Mouse (Mus musculus) limb, embryonic 10.5 days (tissue): Measurements from ENCODE around the gene Bcl11a. TPM values are rescaled to one million over a fixed set of nuclear protein-coding genes. Genes with fewer than 3 reads are reported as not detected.
A peak's percentile ranks its signal among the peaks of the same experiment; 100 is the strongest.

ENCODE experiments used
- DNase-seq: peaks from one replicate; pipeline ENCODE4 v3.0.0-alpha.2; 2017; ENCODE audit warnings: low spot score
- H3K27ac ChIP-seq: fragments of 300-500 bp; sonication (generic); 2 replicates; pipeline ENCODE4 v1.5.1; 2016; ENCODE audit warnings: mild to moderate bottlenecking
- H3K27me3 ChIP-seq: fragments of 300-500 bp; sonication (generic); 2 replicates; pipeline ENCODE4 v1.6.1; 2016; ENCODE audit warnings: low read depth, mild to moderate bottlenecking; ENCODE audit not compliant: poor library complexity, severe bottlenecking
- H3K36me3 ChIP-seq: fragments of 300-500 bp; sonication (generic); 2 replicates; pipeline ENCODE4 v1.6.1; 2016; ENCODE audit warnings: mild to moderate bottlenecking, moderate library complexity
- H3K4me1 ChIP-seq: fragments of 300-500 bp; sonication (generic); 2 replicates; pipeline ENCODE4 v1.6.1; 2016
- H3K4me3 ChIP-seq: fragments of 300-500 bp; sonication (generic); 2 replicates; pipeline ENCODE4 v1.5.1; 2016; ENCODE audit warnings: mild to moderate bottlenecking, moderate library complexity
- H3K9me3 ChIP-seq: fragments of 300-500 bp; sonication (generic); replicated peaks from 2 replicates; pipeline ENCODE4 v1.6.1; 2016; ENCODE audit warnings: mild to moderate bottlenecking
- WGBS: fragments of 180-500 bp; shearing (Covaris S2); methylation state at CpG from one replicate; pipeline ENCODE4 v1.1.7; 2016; 5-methylcytosine and 5-hydroxymethylcytosine counted together
- polyA plus RNA-seq: library from polyadenylated mRNA; unstranded; fragments of >200 nt; fragmentation: Nextera tagmentation; extraction: Ambion mirVana; gene quantifications from 2 replicates; pipeline ENCODE4 v1.2.1, GENCODE M21; 2016

Gene Bcl11a
- polyA plus RNA-seq, 1 experiment from 2014 or later, result 75.0 TPM

- no peak overlapping the region for H3K27ac ChIP-seq
- no peaks in the 10 kb centered on the region for H3K27me3 ChIP-seq
- H3K36me3 ChIP-seq, result peaks cover 64% of the 10 kb centered on the region
- H3K4me1 ChIP-seq, result peaks cover 13% of the 10 kb centered on the region
- no peak overlapping the region for H3K4me3 ChIP-seq
- WGBS, result 86% methylated on average over 7 of the region's 7 CpGs
- no peak for DNase-seq
- no peaks in the 10 kb centered on the region for H3K9me3 ChIP-seq
Measured at GRCm38 (mm10) chr11:24130186-24130760, 52.4 kb downstream of the Bcl11a start.

- Histone ChIP-seq H3K9me3 (no peaks in the 10 kb centered on the region), H3K4me1 (peaks cover 28% of the 10 kb centered on the region), H3K36me3 (peaks cover 57% of the 10 kb centered on the region), H3K4me3 (no peak overlapping the region), H3K27ac (no peak overlapping the region), H3K27me3 (no peaks in the 10 kb centered on the region)
- no peak for DNase-seq
- WGBS, result 85% methylated on average over 2 of the region's 2 CpGs
Measured at GRCm38 (mm10) chr11:24131818-24132217, 54.0 kb downstream of the Bcl11a start.

GRCm38 (mm10) chr11:24132358-24132757 is 54.5 kb downstream of the Bcl11a start:
- Histone ChIP-seq H3K27me3 (no peaks in the 10 kb centered on the region), H3K4me3 (no peak overlapping the region), H3K4me1 (peaks cover 30% of the 10 kb centered on the region), H3K9me3 (no peaks in the 10 kb centered on the region), H3K27ac (no peak overlapping the region), H3K36me3 (peaks cover 53% of the 10 kb centered on the region)
- WGBS, result 91% methylated on average over 6 of the region's 6 CpGs
- no peak for DNase-seq

DNA sequence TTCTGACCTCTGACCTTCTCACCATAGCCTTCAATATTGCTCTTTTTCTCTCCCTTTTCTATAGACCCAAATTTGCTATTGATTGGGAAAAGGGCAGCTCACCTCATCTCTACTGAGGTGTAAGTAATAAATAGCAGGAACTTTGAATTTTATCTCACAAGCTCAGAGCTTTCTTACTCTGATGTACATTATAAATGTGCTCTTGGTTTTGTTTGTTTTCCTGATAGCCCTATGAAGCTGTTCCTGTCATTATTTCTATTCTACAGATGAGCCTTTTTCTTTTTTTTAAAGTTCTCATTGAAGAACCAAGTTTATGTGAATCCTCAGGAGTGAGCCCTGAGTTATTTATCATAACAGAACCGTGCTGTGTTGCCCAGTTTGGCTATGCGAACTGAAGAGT is 55.0 kb downstream of the Bcl11a start:
- Histone ChIP-seq H3K27me3 (no peaks in the 10 kb centered on the region), H3K9me3 (no peaks in the 10 kb centered on the region), H3K4me3 (no peak overlapping the region), H3K4me1 (peaks cover 25% of the 10 kb centered on the region), H3K36me3 (peaks cover 52% of the 10 kb centered on the region), H3K27ac (no peak overlapping the region)
- 94% methylated on average over 2 of the region's 2 CpGs for WGBS
- DNase-seq, result no peak

DNA sequence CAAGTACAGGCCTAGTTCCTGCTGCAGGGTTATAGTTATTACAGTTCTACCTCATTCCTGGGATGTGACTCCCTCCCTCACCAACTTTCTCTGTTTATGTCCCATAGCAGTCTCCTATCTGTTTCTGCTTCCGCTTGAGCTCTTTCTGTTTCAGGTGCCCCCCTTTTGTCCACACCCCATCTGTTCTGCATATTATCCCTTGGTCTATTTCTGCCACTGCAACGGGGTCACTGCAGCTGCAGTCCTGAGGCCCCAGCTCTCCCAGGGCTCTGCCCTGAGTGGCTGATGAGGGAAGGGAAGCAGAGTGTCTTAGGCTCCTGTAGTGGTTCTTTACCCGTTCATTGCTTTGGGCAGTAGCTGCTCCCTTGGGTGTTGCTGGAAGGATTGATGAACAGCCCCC is 55.6 kb downstream of the Bcl11a start:
- H3K27ac ChIP-seq, result no peak overlapping the region
- H3K36me3 ChIP-seq, result peaks cover 53% of the 10 kb centered on the region
- WGBS, result 73% methylated on average over 3 of the region's 3 CpGs

DNA sequence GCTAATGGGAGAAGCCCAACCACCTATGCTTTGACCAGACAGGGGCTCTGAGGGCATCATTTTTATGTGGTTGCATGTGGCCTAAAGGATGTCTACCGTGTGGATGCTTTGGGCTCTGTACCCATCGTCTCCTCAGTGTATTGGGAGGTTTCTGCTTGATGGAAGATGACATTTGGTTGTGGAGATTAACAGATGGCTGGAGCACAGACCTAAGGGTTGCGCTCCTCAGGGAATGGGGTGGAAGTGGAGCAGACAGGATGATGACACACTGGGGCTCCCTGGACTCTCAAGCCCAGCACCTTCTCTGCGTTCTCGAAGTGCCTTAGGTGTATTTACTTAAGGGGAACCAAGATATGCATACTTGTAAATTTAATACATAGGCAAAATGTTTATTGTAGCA is 56.1 kb downstream of the Bcl11a start:
- H3K4me3 ChIP-seq, result no peak overlapping the region
- no peaks in the 10 kb centered on the region for H3K9me3 ChIP-seq
- no peaks in the 10 kb centered on the region for H3K27me3 ChIP-seq
- H3K27ac ChIP-seq, result no peak overlapping the region
- no peak for DNase-seq
- peaks cover 57% of the 10 kb centered on the region for H3K36me3 ChIP-seq
- peaks cover 18% of the 10 kb centered on the region for H3K4me1 ChIP-seq
- WGBS, result 93% methylated on average over 5 of the region's 5 CpGs

More for the DNA sequence above, 55.6 kb downstream of the Bcl11a start:
- H3K4me1 ChIP-seq, result peaks cover 18% of the 10 kb centered on the region
- H3K9me3 ChIP-seq, result no peaks in the 10 kb centered on the region
- no peaks in the 10 kb centered on the region for H3K27me3 ChIP-seq
- no peak for DNase-seq
- H3K4me3 ChIP-seq, result no peak overlapping the region

DNA sequence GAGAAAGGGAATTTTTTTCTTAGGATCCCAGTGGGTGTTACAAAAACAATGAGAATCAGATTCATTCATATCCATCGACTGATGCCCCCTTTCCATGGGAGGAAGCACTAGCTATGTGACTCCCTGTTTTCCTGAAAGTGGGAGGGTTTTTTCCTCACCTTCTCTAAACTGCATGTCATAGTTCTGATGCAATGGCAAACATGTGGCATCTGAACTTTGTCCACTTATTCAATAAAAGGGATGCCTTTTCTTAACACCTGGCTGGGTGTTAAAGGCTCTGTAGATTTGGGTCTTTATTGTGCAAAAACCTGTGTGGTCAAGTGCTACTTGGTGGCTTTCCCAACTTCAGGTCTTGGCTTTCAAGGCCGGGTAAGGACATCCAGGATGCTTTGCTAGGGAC is 57.4 kb downstream of the Bcl11a start:
- H3K36me3 ChIP-seq, result peaks cover 58% of the 10 kb centered on the region
- H3K4me3 ChIP-seq, result no peak overlapping the region
- H3K27ac ChIP-seq, result no peak overlapping the region
- no peak for DNase-seq
- 84% methylated on average over 2 of the region's 2 CpGs for WGBS
- peaks cover 18% of the 10 kb centered on the region for H3K4me1 ChIP-seq
- no peaks in the 10 kb centered on the region for H3K27me3 ChIP-seq
- H3K9me3 ChIP-seq, result 0 out of 2 replicates have a peak, but pooled peaks cover 1% of the 10 kb centered on the region

GRCm38 (mm10) chr11:24136084-24136785 is 58.4 kb downstream of the Bcl11a start:
- no peak for DNase-seq
- no peak overlapping the region for H3K4me3 ChIP-seq
- H3K9me3 ChIP-seq, result 0 out of 2 replicates have a peak, but pooled peaks cover 1% of the 10 kb centered on the region
- H3K27ac ChIP-seq, result no peak overlapping the region
- peaks cover 26% of the 10 kb centered on the region for H3K4me1 ChIP-seq
- H3K27me3 ChIP-seq, result no peaks in the 10 kb centered on the region
- WGBS, result 81% methylated on average over 6 of the region's 6 CpGs
- peaks cover 53% of the 10 kb centered on the region for H3K36me3 ChIP-seq

DNA sequence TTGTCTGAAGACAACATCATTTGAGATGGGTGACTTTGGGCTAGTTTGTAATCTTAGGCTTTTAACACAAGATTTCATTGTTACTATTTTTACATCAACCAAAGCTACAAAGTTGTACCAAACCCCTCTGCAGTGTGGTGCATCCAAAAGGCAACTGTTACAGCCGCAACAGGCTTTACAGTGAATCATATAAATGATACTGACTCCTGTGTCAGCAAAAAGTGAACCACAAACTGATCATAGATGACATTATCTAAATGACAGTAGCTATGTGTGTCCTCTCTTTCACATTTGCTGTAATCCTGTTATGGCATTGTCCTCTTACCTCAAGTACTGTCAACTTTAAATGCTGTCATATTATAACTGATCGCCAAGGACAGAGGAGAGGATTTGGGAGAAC is 60.0 kb downstream of the Bcl11a start:
- 93% methylated on average over 2 of the region's 2 CpGs for WGBS
- peaks cover 41% of the 10 kb centered on the region for H3K4me1 ChIP-seq
- H3K4me3 ChIP-seq, result no peak overlapping the region
- no peaks in the 10 kb centered on the region for H3K27me3 ChIP-seq
- DNase-seq, result no peak
- 0 out of 2 replicates have a peak, but pooled peaks cover 1% of the 10 kb centered on the region for H3K9me3 ChIP-seq
- no peak overlapping the region for H3K27ac ChIP-seq
- H3K36me3 ChIP-seq, result peaks cover 46% of the 10 kb centered on the region

GRCm38 (mm10) chr11:24138600-24139375 is 60.9 kb downstream of the Bcl11a start:
- no peak for DNase-seq
- Histone ChIP-seq H3K9me3 (0 out of 2 replicates have a peak, but pooled peaks cover 1% of the 10 kb centered on the region), H3K27me3 (no peaks in the 10 kb centered on the region), H3K4me1 (peaks cover 46% of the 10 kb centered on the region), H3K4me3 (no peak overlapping the region), H3K27ac (no peak overlapping the region), H3K36me3 (peaks cover 46% of the 10 kb centered on the region)
- WGBS, result 90% methylated on average over 9 of the region's 9 CpGs

DNA sequence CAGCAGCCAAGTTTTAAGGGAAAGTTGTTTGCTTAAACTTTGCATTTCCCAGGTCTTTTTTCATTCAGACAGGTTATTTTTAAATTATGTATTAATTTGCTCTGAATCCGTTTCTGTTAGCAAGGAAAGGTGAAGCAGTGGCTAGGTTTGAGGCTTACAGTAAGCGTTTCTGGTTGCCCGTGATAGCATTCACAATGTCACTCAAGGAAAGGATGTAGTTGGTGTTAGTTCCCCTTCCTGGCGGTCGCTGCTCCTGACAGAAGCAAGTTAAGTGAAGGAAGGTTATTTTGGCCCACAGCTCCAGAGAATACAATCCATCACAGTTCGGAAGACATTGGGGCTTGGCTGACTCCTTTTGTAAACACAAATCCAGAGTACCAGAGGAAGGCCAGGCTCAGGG is 61.6 kb downstream of the Bcl11a start:
- H3K27ac ChIP-seq, result no peak overlapping the region
- no peak for DNase-seq
- WGBS, result 88% methylated on average over 6 of the region's 6 CpGs
- H3K4me3 ChIP-seq, result no peak overlapping the region
- peaks cover 50% of the 10 kb centered on the region for H3K36me3 ChIP-seq
- H3K4me1 ChIP-seq, result peaks cover 52% of the 10 kb centered on the region
- H3K9me3 ChIP-seq, result 0 out of 2 replicates have a peak, but pooled peaks cover 1% of the 10 kb centered on the region
- no peaks in the 10 kb centered on the region for H3K27me3 ChIP-seq

- Histone ChIP-seq H3K27ac (no peak overlapping the region), H3K4me3 (no peak overlapping the region), H3K4me1 (peaks cover 57% of the 10 kb centered on the region), H3K9me3 (0 out of 2 replicates have a peak, but pooled peaks cover 1% of the 10 kb centered on the region), H3K36me3 (peaks cover 53% of the 10 kb centered on the region), H3K27me3 (no peaks in the 10 kb centered on the region)
- 88% methylated on average over 2 of the region's 2 CpGs for WGBS
- DNase-seq, result no peak
Measured at GRCm38 (mm10) chr11:24139952-24140351, 62.1 kb downstream of the Bcl11a start.

GRCm38 (mm10) chr11:24140948-24141347 is 63.1 kb downstream of the Bcl11a start:
- H3K9me3 ChIP-seq, result 0 out of 2 replicates have a peak, but pooled peaks cover 1% of the 10 kb centered on the region
- H3K27me3 ChIP-seq, result no peaks in the 10 kb centered on the region
- DNase-seq, result no peak
- WGBS, result 91% methylated on average over 2 of the region's 2 CpGs
- H3K4me1 ChIP-seq, result peaks cover 60% of the 10 kb centered on the region
- H3K36me3 ChIP-seq, result peaks cover 53% of the 10 kb centered on the region
- H3K27ac ChIP-seq, result peak overlapping the region; percentile 65; the same call in 1 of the 2 replicates
- no peak overlapping the region for H3K4me3 ChIP-seq
